Mouse (Mus musculus): ENCODE measurements around the gene H2-Aa. TPM values are rescaled to one million over a fixed set of nuclear protein-coding genes. Genes with fewer than 3 reads are reported as not detected.
A peak's percentile ranks its signal among the peaks of the same experiment; 100 is the strongest.

H2-Aa gene
- polyA plus RNA-seq, 1 experiment from 2014 or later: not detected

DNA sequence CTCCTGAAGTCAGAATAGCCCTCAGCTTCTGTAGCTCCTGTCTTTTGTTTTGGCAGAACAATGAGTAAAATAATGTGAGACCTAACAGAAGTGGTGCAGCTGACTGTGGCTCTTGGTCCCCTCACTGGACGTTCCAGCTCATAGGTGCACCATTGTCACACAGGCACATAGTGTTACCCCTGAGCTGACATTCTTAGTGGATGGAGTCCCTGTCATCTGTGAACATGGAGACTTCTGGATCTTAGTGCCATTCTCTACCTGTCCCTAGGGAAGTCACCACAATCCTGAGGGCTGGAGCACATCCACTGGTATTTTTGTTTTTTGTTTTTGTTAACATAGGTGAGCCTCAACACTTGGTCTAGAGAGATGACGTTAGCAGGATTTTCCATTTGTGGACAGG, 16.7 kb downstream of the H2-Aa start:
- 79% methylated on average over 2 of the region's 2 CpGs for WGBS
- no peak for DNase-seq (ENCODE audit: low spot score)
- Histone ChIP-seq H3K36me3 (replicated peaks) (no peaks in the 10 kb centered on the region), H3K4me1 (no peaks in the 10 kb centered on the region), H3K9me3 (no peaks in the 10 kb centered on the region), H3K27ac (replicated peaks) (no peak overlapping the region), H3K27me3 (replicated peaks; ENCODE audit: low read depth, poor library complexity, severe bottlenecking) (0 out of 2 replicates have a peak, but pooled peaks cover 11% of the 10 kb centered on the region), H3K4me3 (no peak overlapping the region)

DNA sequence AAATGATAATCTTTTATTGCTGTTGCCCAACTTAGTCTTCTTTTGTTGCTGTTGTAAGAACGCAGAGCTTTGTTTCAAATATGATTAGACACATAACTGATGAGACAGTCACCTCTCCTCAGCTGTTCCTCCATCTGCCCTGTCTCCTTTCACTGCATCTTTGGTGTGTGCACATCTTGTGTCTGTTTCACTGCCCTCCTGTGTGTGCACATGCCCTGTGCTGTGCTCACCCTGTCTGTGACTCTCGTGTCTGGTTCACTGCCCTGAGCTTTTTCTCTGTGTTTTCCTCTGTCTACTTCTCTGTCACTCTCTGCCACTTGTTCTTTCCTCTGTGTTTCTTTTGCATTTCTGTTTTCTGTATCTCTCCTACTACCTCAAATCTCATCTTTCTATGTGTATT, 17.4 kb downstream of the H2-Aa start:
- Histone ChIP-seq H3K27ac (replicated peaks) (no peak overlapping the region), H3K27me3 (replicated peaks; ENCODE audit: low read depth, poor library complexity, severe bottlenecking) (peaks cover 16% of the 10 kb centered on the region), H3K4me3 (no peak overlapping the region), H3K36me3 (replicated peaks) (no peaks in the 10 kb centered on the region), H3K9me3 (no peaks in the 10 kb centered on the region), H3K4me1 (peaks cover 1% of the 10 kb centered on the region)
- no peak for DNase-seq (ENCODE audit: low spot score)
- 85% methylated on average over 2 of the region's 2 CpGs for WGBS

DNA sequence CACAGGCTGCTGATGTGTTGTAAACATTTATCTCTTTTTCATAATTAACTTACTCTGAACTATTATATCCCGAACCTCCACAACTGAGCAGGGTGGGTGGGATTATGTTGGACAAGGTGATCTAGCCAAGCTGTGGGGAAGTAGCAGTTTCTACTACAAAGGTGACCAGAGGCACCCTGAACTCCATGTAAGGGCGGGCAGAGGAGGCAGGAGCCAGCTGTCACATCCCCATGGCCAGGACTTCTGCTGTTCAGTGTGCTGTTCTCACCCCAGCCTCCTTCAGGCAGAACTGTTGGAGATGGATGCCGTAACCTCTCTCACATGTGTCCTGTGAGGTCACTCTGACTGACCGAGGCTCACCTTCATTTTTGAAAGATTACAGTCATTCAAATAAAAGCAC, 17.8 kb downstream of the H2-Aa start:
- Histone ChIP-seq H3K4me3 (no peak overlapping the region), H3K9me3 (no peaks in the 10 kb centered on the region), H3K27me3 (replicated peaks; ENCODE audit: low read depth, poor library complexity, severe bottlenecking) (peaks cover 20% of the 10 kb centered on the region), H3K27ac (replicated peaks) (no peak overlapping the region), H3K36me3 (replicated peaks) (no peaks in the 10 kb centered on the region), H3K4me1 (peaks cover 5% of the 10 kb centered on the region)
- WGBS: 78% methylated on average over 4 of the region's 4 CpGs
- DNase-seq (ENCODE audit: low spot score): no peak

GRCm38 (mm10) chr17:34268748-34269147, 18.9 kb downstream of the H2-Aa start:
- Histone ChIP-seq H3K4me3 (no peak overlapping the region), H3K9me3 (no peaks in the 10 kb centered on the region), H3K27ac (replicated peaks) (no peak overlapping the region), H3K27me3 (replicated peaks; ENCODE audit: low read depth, poor library complexity, severe bottlenecking) (peaks cover 30% of the 10 kb centered on the region), H3K4me1 (peaks cover 16% of the 10 kb centered on the region), H3K36me3 (replicated peaks) (no peaks in the 10 kb centered on the region)
- WGBS: 87% methylated on average over 2 of the region's 2 CpGs
- DNase-seq (ENCODE audit: low spot score): no peak

DNA sequence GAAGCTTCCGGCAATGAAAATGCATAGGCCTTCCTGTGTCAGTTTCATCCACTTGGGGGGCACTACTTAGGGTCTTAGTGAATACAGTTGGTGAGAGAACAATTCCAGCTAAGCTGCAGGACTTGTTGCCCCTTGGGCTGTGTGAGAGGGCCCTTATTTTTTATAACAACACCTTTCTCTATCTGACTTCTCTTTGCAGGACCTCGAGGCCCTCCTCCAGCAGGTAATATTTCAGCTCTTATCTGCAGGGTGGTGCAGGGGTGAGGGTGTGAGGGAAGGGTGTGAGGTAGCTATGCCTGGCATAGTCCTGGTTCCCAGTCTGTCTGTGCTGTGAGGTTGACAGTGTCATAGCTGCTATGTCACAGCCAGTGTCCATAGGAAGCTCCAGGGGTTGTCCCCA, 19.4 kb downstream of the H2-Aa start:
- Histone ChIP-seq H3K4me1 (peaks cover 21% of the 10 kb centered on the region), H3K4me3 (no peak overlapping the region), H3K27ac (replicated peaks) (no peak overlapping the region), H3K36me3 (replicated peaks) (no peaks in the 10 kb centered on the region), H3K9me3 (no peaks in the 10 kb centered on the region), H3K27me3 (replicated peaks; ENCODE audit: low read depth, poor library complexity, severe bottlenecking) (peaks cover 35% of the 10 kb centered on the region)
- DNase-seq (ENCODE audit: low spot score): no peak
- 85% methylated on average over 2 of the region's 2 CpGs for WGBS

DNA sequence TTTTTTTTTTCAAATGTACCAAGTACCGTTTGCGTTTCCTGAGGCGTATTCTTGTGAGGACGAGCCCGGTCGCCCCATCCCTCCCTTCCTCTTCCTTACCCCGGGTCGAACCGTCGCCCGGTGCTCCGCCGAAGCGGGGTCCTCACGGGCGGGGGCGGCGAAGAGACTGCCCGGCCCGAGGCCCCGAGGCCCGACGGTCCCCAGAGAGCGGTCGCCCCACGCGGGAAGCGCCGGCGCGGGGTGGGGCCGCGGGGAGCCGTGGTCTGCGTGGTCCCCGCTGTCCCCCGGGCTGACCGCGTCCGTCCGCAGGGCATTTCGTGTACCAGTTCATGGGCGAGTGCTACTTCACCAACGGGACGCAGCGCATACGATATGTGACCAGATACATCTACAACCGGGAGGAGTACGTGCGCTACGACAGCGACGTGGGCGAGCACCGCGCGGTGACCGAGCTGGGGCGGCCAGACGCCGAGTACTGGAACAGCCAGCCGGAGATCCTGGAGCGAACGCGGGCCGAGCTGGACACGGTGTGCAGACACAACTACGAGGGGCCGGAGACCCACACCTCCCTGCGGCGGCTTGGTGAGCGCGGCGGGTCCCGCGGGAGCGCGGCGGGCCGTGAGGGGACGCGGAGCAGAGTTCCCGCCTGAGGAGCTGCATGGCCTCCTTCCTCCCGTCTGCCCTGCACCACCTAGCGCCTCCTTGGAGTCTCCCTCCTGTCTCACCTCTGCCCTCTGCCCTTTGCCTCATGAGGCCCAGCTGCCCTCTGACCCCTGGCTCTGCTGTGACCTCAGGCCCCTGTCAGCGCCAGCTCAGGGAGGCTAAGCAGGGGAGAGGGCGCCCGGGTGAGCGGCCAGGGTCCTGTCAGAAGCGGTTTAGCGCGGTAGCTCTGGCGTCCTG, 22.9 kb downstream of the H2-Aa start:
- peak overlapping the region; percentile 68 for H3K4me3 ChIP-seq
- H3K9me3 ChIP-seq: no peaks in the 10 kb centered on the region
- H3K27me3 ChIP-seq (replicated peaks; ENCODE audit: low read depth, poor library complexity, severe bottlenecking): peaks cover 49% of the 10 kb centered on the region
- peak overlapping the region; percentile 79 for H3K27ac ChIP-seq (replicated peaks)
- peaks cover 26% of the 10 kb centered on the region for H3K4me1 ChIP-seq
- H3K36me3 ChIP-seq (replicated peaks): no peaks in the 10 kb centered on the region
- peak; percentile 70 for DNase-seq (ENCODE audit: low spot score)
- under 1% methylated on average over 93 of the region's 93 CpGs for WGBS

DNA sequence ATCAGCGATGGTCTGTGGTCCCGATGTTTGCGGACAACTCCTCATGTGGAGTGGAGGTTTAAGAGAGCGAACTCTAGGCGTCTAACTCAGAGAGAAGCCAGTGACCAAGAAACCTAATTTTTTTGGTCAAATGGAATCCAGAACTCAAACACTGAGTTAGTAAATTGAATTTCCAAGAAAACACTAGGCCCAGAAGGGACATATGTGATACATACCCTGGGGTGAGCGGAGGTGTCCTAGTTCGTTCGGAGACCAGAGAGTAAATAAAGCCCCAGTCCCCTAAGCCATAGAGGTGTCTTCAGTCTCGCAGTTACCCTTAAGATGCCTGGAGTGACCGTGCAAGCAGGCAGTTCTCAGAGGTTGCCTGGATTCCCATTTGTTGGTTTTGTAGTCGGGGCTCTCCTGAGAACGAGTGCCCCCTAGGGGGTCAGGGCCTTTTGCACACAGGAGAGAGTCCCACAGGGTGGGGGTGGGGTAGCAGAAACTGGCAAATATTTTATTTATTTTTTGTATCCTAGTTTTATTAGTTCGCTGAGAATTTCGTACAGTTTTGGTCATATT, 23.7 kb downstream of the H2-Aa start:
- Histone ChIP-seq H3K27ac (replicated peaks) (peak overlapping the region; percentile 79; the same call in 1 of the 2 replicates), H3K4me1 (peaks cover 26% of the 10 kb centered on the region), H3K27me3 (replicated peaks; ENCODE audit: low read depth, poor library complexity, severe bottlenecking) (peaks cover 53% of the 10 kb centered on the region), H3K4me3 (peak overlapping the region; percentile 68), H3K36me3 (replicated peaks) (no peaks in the 10 kb centered on the region), H3K9me3 (no peaks in the 10 kb centered on the region)
- WGBS: 2% methylated on average over 14 of the region's 14 CpGs
- DNase-seq (ENCODE audit: low spot score): peak; percentile 62

- Histone ChIP-seq H3K4me1 (peaks cover 26% of the 10 kb centered on the region), H3K4me3 (peak overlapping the region; percentile 68), H3K9me3 (no peaks in the 10 kb centered on the region), H3K36me3 (replicated peaks) (no peaks in the 10 kb centered on the region), H3K27me3 (replicated peaks; ENCODE audit: low read depth, poor library complexity, severe bottlenecking) (peaks cover 55% of the 10 kb centered on the region), H3K27ac (replicated peaks) (no peak overlapping the region; the same call in 1 of the 2 replicates)
- WGBS: 1% methylated on average over 8 of the region's 8 CpGs
- peak; percentile 80 for DNase-seq (ENCODE audit: low spot score)
Observed at GRCm38 (mm10) chr17:34263068-34263467, 24.6 kb downstream of the H2-Aa start.

GRCm38 (mm10) chr17:34261502-34261901, 26.1 kb downstream of the H2-Aa start:
- Histone ChIP-seq H3K27ac (replicated peaks) (no peak overlapping the region), H3K36me3 (replicated peaks) (no peaks in the 10 kb centered on the region), H3K27me3 (replicated peaks; ENCODE audit: low read depth, poor library complexity, severe bottlenecking) (peaks cover 51% of the 10 kb centered on the region), H3K4me3 (no peak overlapping the region), H3K4me1 (peaks cover 26% of the 10 kb centered on the region), H3K9me3 (no peaks in the 10 kb centered on the region)
- WGBS: 26% methylated on average over 4 of the region's 4 CpGs
- DNase-seq (ENCODE audit: low spot score): peak; percentile 18

GRCm38 (mm10) chr17:34260551-34260950, 27.1 kb downstream of the H2-Aa start:
- no peaks in the 10 kb centered on the region for H3K36me3 ChIP-seq (replicated peaks)
- H3K4me1 ChIP-seq: peaks cover 26% of the 10 kb centered on the region
- H3K27me3 ChIP-seq (replicated peaks; ENCODE audit: low read depth, poor library complexity, severe bottlenecking): peaks cover 44% of the 10 kb centered on the region
- no peak overlapping the region for H3K27ac ChIP-seq (replicated peaks)
- H3K9me3 ChIP-seq: no peaks in the 10 kb centered on the region
- 87% methylated on average over 5 of the region's 5 CpGs for WGBS
- no peak for DNase-seq (ENCODE audit: low spot score)
- no peak overlapping the region for H3K4me3 ChIP-seq

DNA sequence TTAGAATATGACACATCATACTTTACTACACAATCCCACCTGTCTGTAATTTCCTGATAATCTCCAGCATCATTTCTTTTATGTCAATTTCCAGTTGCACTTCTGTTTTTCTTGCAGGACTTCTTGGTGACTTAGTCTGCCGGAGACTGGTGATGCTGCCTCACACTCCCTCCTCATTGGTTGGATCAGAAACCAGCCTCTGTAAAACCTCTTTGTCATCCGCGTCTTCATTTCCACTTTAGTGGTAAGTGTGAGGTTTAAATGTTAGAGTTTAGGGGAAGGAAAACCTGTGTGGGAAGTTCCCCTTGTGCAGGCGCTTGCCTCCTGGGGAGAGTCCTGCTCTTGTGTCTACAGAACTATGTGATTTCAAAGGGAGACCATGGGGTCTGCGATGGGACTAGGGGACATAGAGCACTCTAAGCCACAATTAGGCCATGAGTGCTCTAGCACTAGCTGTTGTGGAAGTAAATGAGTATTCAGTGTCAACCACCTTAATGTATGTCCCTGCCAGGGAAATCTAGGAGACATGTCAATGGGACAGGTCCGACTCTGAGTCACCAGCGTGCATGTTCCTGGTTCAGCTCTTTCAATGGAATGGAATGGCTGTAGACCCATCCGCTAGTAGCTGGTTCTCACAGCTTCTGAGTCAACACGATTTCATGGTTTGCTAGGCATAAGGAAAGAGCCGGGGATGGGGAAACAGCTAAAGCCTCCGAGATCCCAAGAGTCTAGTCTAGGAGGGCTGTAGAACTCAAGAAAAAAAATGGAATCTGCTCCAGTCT, 29.8 kb downstream of the H2-Aa start, which contains the start of gene H2-Ab1:
Gene H2-Ab1 (plus strand): TSS at position 96 of the 782 bp plus-strand sequence.
- H3K4me3 ChIP-seq: no peak within 1 kb of the TSS
- no peak within 1 kb of the TSS for H3K27ac ChIP-seq (replicated peaks)
- H3K9me3 ChIP-seq: no peaks in the 10 kb centered on the region
- peaks cover 20% of the 10 kb centered on the region for H3K27me3 ChIP-seq (replicated peaks; ENCODE audit: low read depth, poor library complexity, severe bottlenecking)
- DNase-seq (ENCODE audit: low spot score): peak; percentile 48
- H3K36me3 ChIP-seq (replicated peaks): no peaks in the 10 kb centered on the region
- 72% methylated on average over 11 of the region's 11 CpGs for WGBS
- H3K4me1 ChIP-seq: 0 out of 2 replicates have a peak, but pooled peaks cover under 1% of the 10 kb centered on the region

DNA sequence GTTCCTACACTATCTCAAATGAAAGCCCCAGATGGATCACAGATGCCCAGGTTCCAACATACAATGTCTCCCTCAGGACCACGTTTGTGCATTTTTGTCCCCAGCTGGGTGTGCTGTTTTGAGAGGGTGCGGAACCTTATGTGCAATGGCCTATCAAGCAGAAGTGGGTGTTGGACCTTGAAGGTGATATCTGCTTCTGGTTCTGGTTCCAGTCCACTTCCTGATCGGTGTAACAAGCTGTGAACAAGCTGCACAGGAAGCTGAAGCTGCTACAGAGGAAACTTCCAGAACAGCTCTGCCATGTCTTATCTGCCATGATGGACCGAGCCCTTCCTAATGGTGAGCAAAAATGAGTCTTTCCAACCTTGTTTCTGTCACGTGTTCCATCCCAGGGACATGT, 31.1 kb downstream of the H2-Aa start:
- WGBS: 84% methylated on average over 5 of the region's 5 CpGs
- no peaks in the 10 kb centered on the region for H3K9me3 ChIP-seq
- no peak overlapping the region for H3K27ac ChIP-seq (replicated peaks)
- H3K27me3 ChIP-seq (replicated peaks; ENCODE audit: low read depth, poor library complexity, severe bottlenecking): 0 out of 2 replicates have a peak, but pooled peaks cover 8% of the 10 kb centered on the region
- H3K4me3 ChIP-seq: no peak overlapping the region
- no peaks in the 10 kb centered on the region for H3K4me1 ChIP-seq
- no peak for DNase-seq (ENCODE audit: low spot score)
- no peaks in the 10 kb centered on the region for H3K36me3 ChIP-seq (replicated peaks)

Measured in embryonic facial prominence, embryonic 10.5 days (tissue).